Mouse (Mus musculus): ENCODE data around the gene Tubgcp3. TPM values are rescaled to one million over a fixed set of nuclear protein-coding genes. Genes with fewer than 3 reads are reported as not detected.
"Not testable (repeated sequence)": the region's sequence is repeated elsewhere in the genome, so short reads cannot be mapped to it uniquely, and the experiment has no call there.

Gene Tubgcp3
- polyA plus RNA-seq, 1 experiment from 2014 or later = 50.4 TPM

DNA sequence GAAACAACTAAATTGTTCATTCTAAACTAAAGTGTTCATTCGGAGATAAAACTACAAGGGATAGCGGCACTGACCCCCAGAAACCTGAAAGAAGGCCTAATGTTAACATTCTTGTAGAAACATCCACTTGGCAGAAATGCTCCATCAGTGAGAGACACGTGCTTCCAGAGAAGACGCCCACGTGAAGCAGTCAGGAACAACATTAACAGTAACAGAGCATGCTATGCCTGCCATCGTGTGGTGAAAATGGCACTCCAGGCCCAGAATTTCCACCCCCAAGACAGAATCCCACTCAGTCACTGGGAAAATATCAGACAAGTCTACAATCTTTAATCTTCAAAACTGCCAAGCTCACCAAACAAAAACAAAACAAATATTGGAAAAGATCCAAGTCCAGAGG, 3.2 kb downstream of the Tubgcp3 start:
- no peaks in the 10 kb centered on the region for H3K27me3 ChIP-seq (replicated peaks)
- H3K4me3 ChIP-seq = no peak overlapping the region
- no peak overlapping the region for H3K9ac ChIP-seq
- no peaks in the 10 kb centered on the region for H3K9me3 ChIP-seq
- H3K27ac ChIP-seq = no peak overlapping the region
- no peaks in the 10 kb centered on the region for H3K36me3 ChIP-seq
- peaks cover 14% of the 10 kb centered on the region for H3K4me1 ChIP-seq
- 86% methylated on average over 6 of the region's 6 CpGs for WGBS
- no peak for ATAC-seq (ENCODE audit: low FRiP score, low read depth)
- H3K4me2 ChIP-seq (replicated peaks) = no peak overlapping the region

DNA sequence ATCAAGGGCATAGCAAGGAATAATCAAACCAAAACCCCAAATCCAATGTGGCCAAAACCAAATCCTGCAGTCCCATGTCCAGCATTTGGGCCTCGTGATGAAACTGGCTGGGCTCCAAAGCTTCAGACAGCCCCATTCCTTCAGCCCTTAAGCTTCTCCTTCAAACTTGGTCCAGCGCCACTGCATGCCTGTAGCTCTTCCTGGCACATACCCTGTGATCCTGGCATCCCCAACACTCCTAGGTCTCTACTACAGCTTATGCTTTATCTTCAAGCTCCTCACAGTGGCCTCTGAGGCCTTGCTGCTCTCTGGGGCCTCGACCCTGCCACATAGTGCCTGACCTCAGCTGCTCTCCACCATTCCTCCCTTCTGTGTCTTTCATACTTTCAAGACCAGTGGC, 5.5 kb downstream of the Tubgcp3 start:
- not testable (repeated sequence) for H3K27ac ChIP-seq; H3K27me3 ChIP-seq (replicated peaks); ATAC-seq (ENCODE audit: low FRiP score, low read depth); H3K4me1 ChIP-seq; H3K9ac ChIP-seq; H3K4me2 ChIP-seq (replicated peaks); H3K9me3 ChIP-seq; H3K36me3 ChIP-seq; H3K4me3 ChIP-seq
- 95% methylated on average over 3 of the region's 3 CpGs for whole genome bisulfite sequencing

DNA sequence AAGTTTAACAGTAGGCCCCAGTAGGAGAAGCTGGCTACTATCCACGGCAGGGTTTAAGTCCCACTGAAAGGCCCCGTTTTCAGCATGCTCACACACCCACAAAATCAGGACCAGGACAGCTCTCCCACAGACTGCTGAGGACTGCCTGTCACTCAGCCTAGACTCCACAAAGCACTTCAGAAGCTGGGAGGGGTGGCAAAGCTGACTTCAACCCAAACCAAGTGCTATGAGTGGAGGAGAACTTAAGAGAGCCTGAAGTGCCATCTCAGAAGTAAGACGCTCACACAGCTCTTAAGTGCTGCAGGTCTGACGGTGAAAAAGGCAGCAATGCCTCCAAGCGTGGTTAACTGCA, 9.0 kb downstream of the Tubgcp3 start:
- no peak overlapping the region for H3K27ac ChIP-seq
- H3K9me3 ChIP-seq = no peaks in the 10 kb centered on the region
- no peak overlapping the region for H3K9ac ChIP-seq
- no peak overlapping the region for H3K4me2 ChIP-seq (replicated peaks)
- no peaks in the 10 kb centered on the region for H3K4me1 ChIP-seq
- no peak for ATAC-seq (ENCODE audit: low FRiP score, low read depth)
- H3K36me3 ChIP-seq = peaks cover 30% of the 10 kb centered on the region
- H3K4me3 ChIP-seq = no peak overlapping the region
- WGBS = 88% methylated on average over 5 of the region's 5 CpGs
- no peaks in the 10 kb centered on the region for H3K27me3 ChIP-seq (replicated peaks)

DNA sequence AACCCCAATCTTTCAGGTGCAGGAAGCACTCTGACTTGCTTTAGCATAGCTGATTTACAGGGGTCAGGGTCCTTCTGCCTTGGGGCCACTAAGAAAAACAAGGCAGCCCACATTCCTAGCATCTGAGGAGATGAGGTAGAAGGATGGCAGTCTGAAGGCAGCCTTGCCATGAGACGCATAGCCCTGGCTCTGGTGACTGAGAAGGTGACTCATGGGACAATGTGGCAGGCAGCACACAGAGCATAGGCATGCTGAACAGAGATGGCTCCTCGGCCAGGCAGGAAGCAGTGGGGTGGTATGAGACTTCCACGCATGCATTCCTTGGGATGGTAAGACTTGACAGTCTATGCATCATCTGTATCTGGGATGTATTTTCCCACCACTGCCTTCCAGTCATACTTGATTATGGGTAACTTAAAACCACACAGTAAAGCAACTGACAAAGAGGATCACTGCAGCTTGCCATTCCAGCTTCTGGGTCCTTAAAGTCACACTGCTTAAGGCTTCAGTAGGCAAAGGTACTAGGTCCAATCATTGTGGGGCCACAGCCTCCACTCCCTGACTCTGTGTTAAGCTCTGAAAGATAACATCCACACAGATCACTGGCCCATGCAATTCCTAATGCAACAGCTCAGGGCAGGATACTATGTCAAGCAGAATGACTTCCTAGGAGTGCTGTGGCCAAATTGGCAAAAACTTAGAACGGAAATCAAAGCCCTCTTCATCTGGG, 9.5 kb downstream of the Tubgcp3 start:
- Histone ChIP-seq H3K4me3 (no peak overlapping the region), H3K36me3 (peaks cover 35% of the 10 kb centered on the region), H3K27ac (no peak overlapping the region), H3K9ac (no peak overlapping the region), H3K4me1 (no peaks in the 10 kb centered on the region), H3K9me3 (no peaks in the 10 kb centered on the region), H3K27me3 (replicated peaks) (no peaks in the 10 kb centered on the region), H3K4me2 (replicated peaks) (no peak overlapping the region)
- ATAC-seq (ENCODE audit: low FRiP score, low read depth) = no peak
- 84% methylated on average over 4 of the region's 4 CpGs for WGBS

DNA sequence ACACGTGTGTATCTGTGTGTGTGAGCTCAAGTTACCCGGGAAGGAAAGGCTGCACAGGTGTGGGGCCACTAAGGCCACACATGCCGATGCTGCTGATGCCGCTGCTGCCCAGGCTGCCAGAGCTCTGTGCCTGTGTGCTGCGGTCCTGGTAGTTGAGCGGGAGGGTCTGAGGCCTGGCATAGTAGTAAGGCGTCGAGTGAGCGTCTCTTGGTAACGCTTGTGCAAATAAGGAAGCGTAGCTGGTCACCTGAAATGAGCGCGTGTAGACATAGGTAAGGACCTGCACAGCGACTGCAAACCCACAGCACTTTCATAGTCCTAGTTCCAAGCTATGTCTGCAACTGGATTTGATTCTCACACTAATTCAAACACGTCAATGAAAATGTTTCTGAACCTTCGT, 14.6 kb downstream of the Tubgcp3 start:
- Histone ChIP-seq H3K36me3 (peaks cover 86% of the 10 kb centered on the region), H3K4me3 (no peak overlapping the region), H3K9ac (no peak overlapping the region), H3K27ac (no peak overlapping the region), H3K27me3 (replicated peaks) (no peaks in the 10 kb centered on the region), H3K4me1 (no peaks in the 10 kb centered on the region), H3K9me3 (no peaks in the 10 kb centered on the region), H3K4me2 (replicated peaks) (no peak overlapping the region)
- 96% methylated on average over 16 of the region's 16 CpGs for WGBS
- ATAC-seq (ENCODE audit: low FRiP score, low read depth) = no peak

DNA sequence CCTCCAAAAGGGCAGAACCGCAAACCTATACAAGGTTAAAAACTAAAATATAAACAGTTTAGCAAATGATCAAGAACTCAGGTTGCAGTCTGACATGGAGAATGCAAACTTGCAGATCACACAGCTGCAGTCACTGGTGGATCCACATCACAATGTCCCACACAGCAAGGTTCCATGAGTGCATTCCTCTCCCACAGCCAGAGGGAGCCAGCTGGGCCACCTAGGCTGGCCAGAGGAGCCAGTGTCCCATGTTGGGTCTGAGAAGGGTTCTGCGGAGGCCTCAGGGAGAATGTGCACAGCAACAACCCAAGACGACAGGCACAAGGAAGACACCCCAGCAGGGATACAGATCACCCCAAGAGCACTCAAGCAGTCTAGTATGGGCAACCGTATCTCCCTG, 20.8 kb downstream of the Tubgcp3 start:
- H3K27ac ChIP-seq = no peak overlapping the region
- H3K27me3 ChIP-seq (replicated peaks) = no peaks in the 10 kb centered on the region
- WGBS = 73% methylated on average over 4 of the region's 4 CpGs
- H3K9ac ChIP-seq = no peak overlapping the region
- H3K4me2 ChIP-seq (replicated peaks) = no peak overlapping the region
- no peaks in the 10 kb centered on the region; the same call in 1 of the 2 replicates for H3K4me1 ChIP-seq
- H3K36me3 ChIP-seq = peaks cover 84% of the 10 kb centered on the region
- H3K9me3 ChIP-seq = no peaks in the 10 kb centered on the region
- H3K4me3 ChIP-seq = no peak overlapping the region
- ATAC-seq (ENCODE audit: low FRiP score, low read depth) = no peak

DNA sequence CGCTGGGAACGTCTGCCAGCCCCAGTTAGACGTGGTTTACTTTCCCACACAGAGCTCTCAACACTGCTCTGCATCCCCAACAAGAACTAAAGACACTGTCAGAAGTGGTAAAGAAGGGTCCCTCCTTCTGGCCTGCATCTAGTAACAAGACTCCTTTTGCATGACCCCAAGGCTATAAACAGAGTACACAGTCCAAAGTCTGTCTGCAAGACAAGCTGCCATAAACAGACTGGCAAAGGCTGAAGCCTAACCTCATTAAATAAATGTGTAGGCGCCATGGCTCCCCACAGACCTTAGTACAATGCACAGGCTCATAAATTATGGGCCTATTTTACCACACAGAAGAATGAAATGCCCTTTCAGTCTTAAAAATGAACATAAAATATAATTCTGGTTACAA, 21.6 kb downstream of the Tubgcp3 start:
- Histone ChIP-seq H3K27ac (no peak overlapping the region), H3K4me1 (no peaks in the 10 kb centered on the region; the same call in 1 of the 2 replicates), H3K4me2 (replicated peaks) (no peak overlapping the region), H3K9me3 (no peaks in the 10 kb centered on the region), H3K27me3 (replicated peaks) (no peaks in the 10 kb centered on the region), H3K4me3 (no peak overlapping the region), H3K36me3 (peaks cover 79% of the 10 kb centered on the region), H3K9ac (no peak overlapping the region)
- ATAC-seq (ENCODE audit: low FRiP score, low read depth) = no peak
- WGBS = 40% methylated on average over 4 of the region's 4 CpGs

DNA sequence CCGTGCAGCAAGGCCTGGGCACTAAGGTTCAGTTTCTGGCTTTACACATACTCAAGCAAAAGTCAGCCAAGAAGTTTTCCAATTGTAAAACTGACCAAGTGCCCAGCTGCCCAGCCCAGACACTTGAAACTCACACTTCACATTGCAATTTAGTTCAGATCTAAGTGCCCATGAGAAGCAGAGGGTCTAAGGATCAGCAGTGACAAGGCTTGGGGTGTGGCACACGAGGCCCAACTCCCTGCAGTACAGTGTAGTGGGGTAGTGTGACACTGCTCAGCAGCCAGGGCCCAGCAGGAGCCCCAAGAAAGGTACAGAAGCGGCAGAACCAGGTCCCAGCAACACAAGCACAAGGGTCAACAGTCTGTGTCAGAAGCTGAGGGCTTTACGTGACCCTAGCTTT, 23.1 kb downstream of the Tubgcp3 start:
- Histone ChIP-seq H3K4me2 (replicated peaks) (no peak overlapping the region), H3K9me3 (no peaks in the 10 kb centered on the region), H3K4me1 (no peaks in the 10 kb centered on the region; the same call in 1 of the 2 replicates), H3K4me3 (no peak overlapping the region), H3K27me3 (replicated peaks) (no peaks in the 10 kb centered on the region), H3K9ac (no peak overlapping the region), H3K36me3 (peaks cover 64% of the 10 kb centered on the region), H3K27ac (no peak overlapping the region)
- no peak for ATAC-seq (ENCODE audit: low FRiP score, low read depth)
- WGBS = 88% methylated on average over 4 of the region's 4 CpGs

DNA sequence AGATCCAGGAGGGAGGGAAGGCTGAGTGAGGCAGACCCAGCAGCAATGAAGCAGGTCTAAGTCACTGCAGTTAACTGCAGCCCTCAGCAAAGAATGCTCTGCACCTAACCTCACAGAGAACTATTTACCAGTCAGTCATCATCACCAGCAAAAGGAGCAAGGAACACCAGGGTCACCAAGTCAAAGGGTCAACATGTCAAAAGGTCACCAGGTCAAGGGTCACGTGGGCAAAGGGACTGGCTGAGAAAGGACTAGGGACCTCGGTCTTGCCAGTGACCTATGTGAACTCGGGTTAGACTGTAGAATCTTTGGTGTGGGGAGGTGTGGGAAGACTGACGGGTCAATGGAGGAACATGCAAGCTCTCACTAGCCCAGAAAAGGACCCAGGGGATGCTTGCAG, 25.5 kb downstream of the Tubgcp3 start:
- Histone ChIP-seq H3K36me3 (peaks cover 46% of the 10 kb centered on the region), H3K27ac (no peak overlapping the region), H3K4me2 (replicated peaks) (no peak overlapping the region), H3K4me3 (no peak overlapping the region), H3K9ac (no peak overlapping the region), H3K9me3 (no peaks in the 10 kb centered on the region), H3K27me3 (replicated peaks) (no peaks in the 10 kb centered on the region), H3K4me1 (no peaks in the 10 kb centered on the region; the same call in 1 of the 2 replicates)
- 45% methylated on average over 4 of the region's 4 CpGs for WGBS
- ATAC-seq (ENCODE audit: low FRiP score, low read depth) = no peak

DNA sequence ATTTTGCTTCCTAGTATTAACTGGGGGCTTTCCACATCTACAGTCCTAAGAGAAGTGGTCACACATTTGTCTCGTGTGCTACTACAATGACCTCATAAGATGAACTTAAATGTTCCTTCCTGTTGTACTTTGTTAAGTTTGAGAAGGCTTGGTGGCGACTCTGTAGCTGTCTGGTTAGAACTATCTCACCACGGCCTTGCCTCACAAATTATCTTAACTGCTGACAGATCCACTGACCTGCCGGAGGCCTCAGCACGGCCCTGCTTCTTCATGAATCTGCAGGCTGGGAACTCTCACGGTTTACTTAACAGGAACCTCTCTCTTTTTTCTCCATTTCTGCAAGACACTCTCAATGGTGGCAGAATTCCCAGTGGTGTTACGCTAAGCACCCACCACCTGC, 27.2 kb downstream of the Tubgcp3 start:
- no peak overlapping the region for H3K4me2 ChIP-seq (replicated peaks)
- H3K27me3 ChIP-seq (replicated peaks) = no peaks in the 10 kb centered on the region
- H3K36me3 ChIP-seq = peaks cover 51% of the 10 kb centered on the region
- H3K9me3 ChIP-seq = no peaks in the 10 kb centered on the region
- ATAC-seq (ENCODE audit: low FRiP score, low read depth) = no peak
- no peak overlapping the region for H3K4me3 ChIP-seq
- no peaks in the 10 kb centered on the region for H3K4me1 ChIP-seq
- no peak overlapping the region for H3K27ac ChIP-seq
- WGBS = 60% methylated on average over 7 of the region's 7 CpGs
- no peak overlapping the region for H3K9ac ChIP-seq

DNA sequence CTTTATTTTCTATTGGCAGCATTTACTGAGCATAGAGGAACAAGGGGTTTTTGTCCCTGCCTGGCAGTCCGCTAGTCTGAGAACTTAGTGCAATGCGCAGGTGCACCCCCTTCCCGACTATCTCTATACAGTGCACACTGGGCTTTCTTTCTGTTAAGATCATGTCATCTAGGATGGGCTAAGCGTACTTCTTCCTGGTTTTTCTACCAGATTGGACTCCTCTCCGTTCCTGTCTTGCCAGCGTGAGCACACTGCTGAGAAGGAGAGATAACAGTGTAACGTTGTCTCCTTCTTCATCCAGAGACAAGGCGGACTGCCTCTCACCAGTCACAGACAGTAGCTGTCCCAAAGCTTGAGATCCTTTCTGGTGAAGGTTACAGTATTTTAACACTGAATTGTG, 27.7 kb downstream of the Tubgcp3 start:
- WGBS = 89% methylated on average over 8 of the region's 8 CpGs
- Histone ChIP-seq H3K9ac (no peak overlapping the region), H3K4me1 (no peaks in the 10 kb centered on the region), H3K36me3 (peaks cover 51% of the 10 kb centered on the region), H3K4me2 (replicated peaks) (no peak overlapping the region), H3K9me3 (no peaks in the 10 kb centered on the region), H3K4me3 (no peak overlapping the region), H3K27ac (no peak overlapping the region), H3K27me3 (replicated peaks) (no peaks in the 10 kb centered on the region)
- no peak for ATAC-seq (ENCODE audit: low FRiP score, low read depth)

DNA sequence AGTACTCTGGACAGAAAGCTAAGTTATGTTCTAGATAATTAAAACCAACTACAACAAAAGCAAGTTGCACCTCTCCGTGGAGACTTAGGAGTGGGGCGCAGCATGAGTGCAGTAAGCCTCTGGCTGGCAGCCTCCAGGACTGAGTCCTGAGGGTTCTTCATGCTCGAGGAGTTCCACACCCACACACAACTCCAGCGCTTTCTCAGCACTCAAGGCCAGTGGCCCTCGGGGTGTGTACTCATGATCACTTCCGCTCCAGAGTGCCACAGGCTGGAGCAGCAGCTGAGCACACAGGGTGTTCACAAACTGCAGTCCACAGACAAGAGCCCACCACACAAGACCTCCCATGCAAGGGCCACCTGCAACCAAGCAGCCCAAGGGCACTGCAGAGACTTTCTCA, 30.5 kb downstream of the Tubgcp3 start:
- Histone ChIP-seq H3K27me3 (replicated peaks) (no peaks in the 10 kb centered on the region), H3K4me2 (replicated peaks) (no peak overlapping the region), H3K4me1 (no peaks in the 10 kb centered on the region), H3K27ac (no peak overlapping the region), H3K36me3 (peaks cover 53% of the 10 kb centered on the region), H3K4me3 (no peak overlapping the region), H3K9ac (no peak overlapping the region), H3K9me3 (no peaks in the 10 kb centered on the region)
- WGBS = 97% methylated on average over 6 of the region's 6 CpGs
- no peak for ATAC-seq (ENCODE audit: low FRiP score, low read depth)

DNA sequence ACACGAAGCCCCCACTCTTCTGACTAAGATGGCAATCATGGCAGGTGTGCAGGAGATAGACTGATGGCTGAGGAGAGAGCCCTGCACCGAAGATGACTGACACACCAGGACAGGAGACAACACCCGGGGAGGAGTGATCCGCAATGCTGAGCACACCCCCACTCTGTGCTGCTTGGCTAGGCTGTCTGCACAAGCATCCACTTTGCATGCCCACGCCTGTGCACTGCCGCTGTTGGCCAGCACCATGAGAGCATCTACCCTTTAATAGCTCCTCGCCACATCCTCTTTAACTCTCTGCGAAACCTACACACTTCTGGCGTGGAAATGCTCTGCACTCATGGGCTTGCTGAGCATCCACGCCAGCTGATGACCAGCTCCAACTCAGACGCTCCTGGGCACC, 33.6 kb downstream of the Tubgcp3 start:
- no peaks in the 10 kb centered on the region for H3K4me1 ChIP-seq
- peaks cover 67% of the 10 kb centered on the region for H3K36me3 ChIP-seq
- no peaks in the 10 kb centered on the region for H3K27me3 ChIP-seq (replicated peaks)
- H3K9ac ChIP-seq = no peak overlapping the region
- H3K4me3 ChIP-seq = no peak overlapping the region
- no peak overlapping the region for H3K4me2 ChIP-seq (replicated peaks)
- no peak overlapping the region for H3K27ac ChIP-seq
- ATAC-seq (ENCODE audit: low FRiP score, low read depth) = no peak
- WGBS = 96% methylated on average over 11 of the region's 11 CpGs
- no peaks in the 10 kb centered on the region for H3K9me3 ChIP-seq

Data from neural tube, embryonic 12.5 days (tissue).